Mouse (Mus musculus) skeletal muscle tissue, adult 2 months (tissue): ENCODE results near the gene Gpr19.

Source experiments
- DNase-seq: peaks from one replicate; pipeline ENCODE4 v3.0.0-alpha.2; 2012; ENCODE audit warnings: low read depth, low spot score

The Gpr19 gene

DNA sequence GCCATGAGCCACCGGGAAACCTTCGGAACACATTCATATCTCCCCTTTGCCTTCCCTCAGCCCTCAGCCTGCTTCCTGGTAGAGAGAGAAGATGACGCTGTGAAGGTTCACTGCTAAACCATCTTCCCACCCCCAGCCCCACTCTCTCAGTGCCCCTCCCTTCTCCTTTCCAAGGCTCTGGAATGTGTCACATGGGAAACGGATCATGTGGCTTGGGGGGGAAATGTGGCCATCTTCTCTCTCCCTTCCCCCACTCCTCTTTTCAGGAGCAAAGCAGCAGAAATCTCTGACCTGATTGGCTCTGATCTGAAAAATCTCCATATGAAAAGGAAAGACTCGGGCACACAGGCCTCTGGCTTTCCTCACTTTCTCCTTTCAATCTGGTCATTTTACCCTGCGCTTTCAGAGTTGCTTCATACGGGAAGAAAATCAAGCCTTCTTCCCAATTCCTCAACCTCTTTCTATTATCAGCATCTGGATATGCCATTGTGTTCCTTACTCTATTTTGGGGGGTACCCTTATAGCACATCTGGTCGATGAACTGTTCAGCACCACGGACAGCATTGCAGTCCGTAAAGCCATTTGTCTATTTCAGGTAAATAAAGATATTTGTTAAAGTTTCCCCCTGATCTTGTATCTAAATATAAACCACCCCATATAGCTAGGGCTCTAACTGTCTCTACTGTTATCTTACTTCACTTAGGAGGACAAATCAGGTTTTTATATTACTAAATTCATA is 10.5 kb downstream of the Gpr19 start:
- no peak for DNase-seq

DNA sequence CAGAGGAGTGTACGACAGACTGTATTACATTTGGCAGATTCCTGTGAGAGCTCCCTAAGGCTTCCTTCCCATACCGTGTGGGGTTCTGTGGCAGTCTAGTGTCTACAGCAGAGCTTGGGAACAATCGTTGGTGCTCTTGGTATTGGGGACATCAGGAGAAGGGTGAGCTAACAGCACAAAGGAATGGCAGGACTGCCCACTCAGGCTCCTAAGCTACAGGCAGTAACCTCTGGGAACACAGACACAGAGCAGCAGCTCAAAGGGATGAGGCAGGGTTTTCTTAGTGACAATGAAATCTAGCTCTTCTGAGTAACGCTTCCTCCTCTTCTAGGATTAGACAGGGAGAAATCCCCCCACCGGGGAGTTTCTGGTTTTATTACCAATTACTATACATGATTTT is 11.4 kb downstream of the Gpr19 start:
- no peak for DNase-seq

DNA sequence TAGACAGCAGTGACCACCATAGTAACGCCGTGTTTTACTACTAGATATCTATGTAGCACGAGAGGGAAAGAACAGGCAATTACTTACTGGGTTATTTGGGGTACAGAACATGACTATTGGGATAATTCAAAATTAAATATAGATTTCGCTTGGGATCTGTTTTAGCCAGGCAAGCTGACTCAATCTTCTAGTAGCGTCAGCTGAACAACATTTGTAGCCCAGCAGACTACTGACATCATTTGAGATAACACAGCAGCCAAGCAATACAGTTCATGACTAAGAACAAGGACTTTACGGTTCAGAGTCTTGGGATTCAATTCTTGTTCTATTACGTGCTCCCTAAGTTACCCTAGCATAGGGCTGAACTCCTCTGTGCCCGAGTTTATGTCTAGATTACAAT is 11.9 kb downstream of the Gpr19 start:
- DNase-seq, result no peak

DNA sequence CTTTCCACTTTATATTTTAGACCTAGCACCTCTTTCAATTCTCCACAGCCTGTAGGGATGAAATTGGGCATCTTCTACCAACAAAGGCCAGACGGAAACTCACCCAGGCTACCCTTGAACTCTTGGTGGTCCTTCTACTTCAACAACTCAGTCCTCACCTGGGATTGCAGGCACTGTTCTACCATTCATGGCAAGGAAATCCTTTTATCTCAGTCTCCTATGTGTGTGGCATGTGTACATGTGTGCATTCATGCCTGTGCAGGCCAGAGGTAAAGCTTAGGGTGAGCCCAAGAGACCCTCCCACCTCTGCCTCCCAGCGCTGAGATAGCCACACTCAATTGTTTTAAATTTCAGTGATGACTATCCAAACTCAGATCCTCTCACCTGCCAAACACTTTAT is 12.9 kb downstream of the Gpr19 start:
- no peak for DNase-seq

DNA sequence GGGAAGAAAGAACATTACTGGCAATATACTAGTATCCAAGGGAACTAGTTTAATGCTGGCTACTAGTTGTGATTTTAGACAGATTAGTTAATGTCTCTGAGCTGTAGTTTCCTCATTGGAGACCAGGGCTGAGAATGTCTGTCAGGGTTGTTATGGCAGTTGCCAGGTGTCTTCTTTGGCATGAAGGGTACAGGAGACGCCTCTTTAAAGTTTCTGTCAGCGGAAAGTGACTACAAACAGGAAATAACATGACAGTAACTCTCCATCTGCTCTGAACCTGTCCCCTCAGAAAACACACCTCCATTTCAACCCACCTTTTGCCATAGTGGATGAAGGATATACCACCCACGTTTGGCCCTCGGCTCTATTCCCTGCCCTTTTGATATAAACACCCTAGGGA is 14.7 kb downstream of the Gpr19 start:
- DNase-seq, result no peak

DNA sequence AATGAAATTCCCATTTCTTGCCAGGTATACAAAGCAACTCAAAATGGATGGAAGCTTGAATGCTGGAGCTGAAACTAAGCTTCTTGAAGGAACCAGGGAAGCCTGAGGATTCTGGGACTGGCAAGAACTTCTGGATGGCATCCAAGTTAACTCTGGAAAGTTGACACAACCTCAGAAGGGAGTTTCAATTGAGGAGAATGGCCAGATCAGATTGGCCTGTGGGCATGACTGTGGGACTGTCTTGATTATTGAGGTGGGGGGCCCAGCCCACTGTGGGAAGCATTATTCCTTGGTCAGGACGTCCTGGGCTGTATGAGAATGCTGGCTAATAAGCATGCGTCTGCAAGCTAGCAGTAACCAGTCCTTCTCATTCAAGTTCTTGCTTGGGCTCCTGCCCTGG is 18.3 kb downstream of the Gpr19 start:
- no peak for DNase-seq

DNA sequence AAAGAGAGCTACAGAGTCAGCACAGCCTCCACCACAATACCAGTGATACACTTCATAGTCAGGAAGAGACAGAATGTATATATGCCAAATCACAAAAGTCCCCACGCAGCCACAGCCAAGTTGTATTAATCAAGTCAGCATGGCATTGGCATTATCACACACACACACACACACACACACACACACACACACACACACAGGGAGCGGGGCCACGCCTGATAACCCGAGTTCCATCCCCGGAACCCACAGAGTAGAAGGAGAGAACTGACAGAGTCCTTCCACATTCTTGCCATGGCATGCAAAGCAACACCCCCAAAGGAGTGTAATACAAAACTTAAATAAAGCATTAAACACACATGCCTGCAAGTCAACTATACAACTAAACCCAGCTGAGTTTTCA is 18.8 kb downstream of the Gpr19 start:
- DNase-seq, result no peak

DNA sequence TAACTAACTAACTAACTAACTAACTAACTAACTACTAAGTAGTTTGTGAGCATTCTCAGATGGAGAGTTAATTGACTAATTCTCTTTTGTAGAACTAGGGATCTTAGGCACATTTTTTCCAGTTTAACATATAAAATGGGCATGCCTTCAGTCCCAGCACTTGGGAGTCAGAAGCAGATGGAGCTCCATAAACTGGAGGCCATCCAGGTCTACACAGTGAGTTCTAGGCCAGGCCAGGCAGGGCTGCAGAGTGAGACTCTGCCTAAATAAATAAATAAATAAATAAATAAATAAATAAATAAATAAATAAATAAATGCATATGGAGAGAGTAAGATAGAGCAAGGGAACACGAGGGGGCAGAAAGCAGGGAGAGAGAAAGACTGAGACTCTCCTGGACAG is 20.5 kb downstream of the Gpr19 start:
- DNase-seq, result no peak

DNA sequence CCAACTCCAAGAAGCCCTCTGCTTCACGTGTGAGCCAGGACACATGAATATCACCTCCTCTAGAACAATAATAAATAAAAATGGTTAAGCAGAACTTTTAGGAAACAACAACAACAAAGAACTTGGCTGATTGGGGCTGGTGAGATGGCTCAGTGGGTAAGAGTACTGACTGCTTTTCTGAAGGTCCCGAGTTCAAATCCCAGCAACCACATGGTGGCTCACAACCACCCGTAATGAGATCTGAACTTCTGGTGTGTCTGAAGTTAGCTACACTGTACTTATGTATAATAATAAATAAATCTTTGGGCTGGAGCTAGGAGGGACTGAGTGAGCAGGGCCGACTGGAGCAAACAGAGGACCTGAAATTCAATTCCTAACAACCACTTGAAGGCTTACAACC is 21.1 kb downstream of the Gpr19 start:
- no peak for DNase-seq

DNA sequence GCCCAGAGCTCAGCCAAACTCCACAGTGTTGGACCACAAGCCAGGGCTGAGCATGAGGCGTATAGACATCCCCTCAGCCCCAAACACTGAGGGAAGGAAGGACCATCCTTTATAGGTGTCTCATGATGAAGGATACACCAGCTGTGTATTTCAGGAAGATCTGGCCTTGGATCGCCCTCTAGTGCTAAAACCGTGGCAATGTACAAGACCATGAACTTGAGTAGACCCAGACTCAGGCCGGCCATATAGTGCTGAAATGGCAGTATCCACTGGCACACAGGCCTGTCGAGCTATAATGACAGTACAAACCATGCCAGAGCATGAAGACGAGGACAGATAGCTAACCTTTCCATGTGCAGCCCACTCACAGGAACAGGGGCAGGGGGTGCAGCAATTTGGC is 21.6 kb downstream of the Gpr19 start:
- DNase-seq, result no peak

DNA sequence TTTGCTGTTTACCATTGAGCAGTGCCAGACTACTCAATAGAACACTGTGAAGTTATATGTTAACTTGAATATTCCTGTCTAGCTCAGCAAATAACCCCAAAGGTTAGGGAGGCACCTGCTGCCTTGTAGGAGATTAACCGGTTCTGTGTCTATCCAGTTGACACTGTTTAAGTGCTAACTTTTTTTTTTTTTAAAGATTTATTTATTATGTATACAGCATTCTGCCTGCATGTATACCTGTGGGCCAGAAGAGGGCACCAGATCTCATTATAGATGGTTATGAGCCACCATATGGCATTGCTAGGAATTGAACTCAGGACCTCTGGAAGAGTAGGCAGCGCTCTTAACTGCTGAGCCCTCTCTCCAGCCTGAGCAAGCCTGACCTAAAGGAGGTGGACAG is 25.4 kb downstream of the Gpr19 start:
- no peak for DNase-seq

DNA sequence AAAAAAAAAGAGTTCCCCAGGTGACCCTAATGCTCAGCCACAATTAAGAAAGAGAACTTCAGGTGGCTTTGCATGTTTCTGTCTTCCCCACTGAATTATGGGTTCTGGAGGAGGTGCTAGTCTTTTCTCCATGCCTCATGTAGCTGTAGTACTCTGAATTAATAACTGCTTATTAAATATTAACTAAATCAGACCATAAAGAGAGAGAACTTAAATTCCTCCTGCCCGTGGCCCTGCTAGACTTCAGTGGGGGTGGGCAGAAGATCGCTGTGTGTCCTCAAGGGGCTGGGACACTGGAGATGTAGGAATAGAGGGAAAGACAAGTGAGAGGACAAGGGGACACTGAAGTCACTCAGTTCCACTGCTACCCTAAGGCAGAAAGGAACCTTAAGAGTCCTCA is 26.1 kb downstream of the Gpr19 start:
- no peak for DNase-seq

DNA sequence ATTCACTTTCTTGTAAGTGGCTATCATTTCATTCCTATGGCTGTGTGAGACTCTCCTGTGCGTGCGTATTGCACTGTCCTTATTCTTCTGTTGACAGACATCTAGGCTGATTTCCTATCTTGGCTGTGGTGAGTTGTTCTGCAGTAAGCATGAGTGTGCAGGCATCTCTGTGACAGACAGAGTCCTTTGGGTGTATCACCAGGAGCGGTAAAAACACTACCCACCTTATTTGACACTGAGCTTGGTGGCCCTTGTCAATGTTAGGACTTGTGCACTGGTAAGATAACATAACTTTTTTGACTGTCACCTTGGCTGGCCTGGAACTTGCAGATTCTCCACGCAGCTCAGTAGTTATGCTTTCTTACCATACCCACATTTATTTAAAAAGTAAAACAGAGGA is 27.5 kb downstream of the Gpr19 start:
- DNase-seq, result no peak

DNA sequence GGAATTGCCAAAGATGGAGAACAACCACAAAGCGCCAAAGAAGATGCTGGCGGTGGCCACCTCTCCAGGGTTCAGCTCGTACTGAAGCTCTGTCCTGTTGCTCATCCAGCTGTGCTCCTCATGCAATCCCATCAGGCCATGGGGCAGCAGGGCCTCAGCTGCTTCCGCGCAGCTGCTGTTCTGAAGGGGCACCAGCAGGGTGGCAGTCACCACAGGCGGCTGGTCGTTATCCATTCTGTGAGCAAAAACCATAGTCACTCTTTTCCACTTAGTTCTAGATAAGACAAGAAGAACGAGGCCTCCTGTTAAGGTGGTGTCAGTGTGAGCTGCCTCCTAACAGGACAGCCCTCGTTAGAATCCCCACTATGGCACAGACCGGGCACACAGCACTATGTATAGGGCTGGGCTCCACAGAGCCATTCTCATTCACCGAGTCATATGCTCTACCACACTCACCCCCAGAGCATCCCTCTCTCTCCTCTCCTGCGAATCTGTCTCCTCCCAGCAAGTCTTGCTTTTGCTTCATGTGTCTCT is 28.1 kb downstream of the Gpr19 start:
- DNase-seq, result no peak

DNA sequence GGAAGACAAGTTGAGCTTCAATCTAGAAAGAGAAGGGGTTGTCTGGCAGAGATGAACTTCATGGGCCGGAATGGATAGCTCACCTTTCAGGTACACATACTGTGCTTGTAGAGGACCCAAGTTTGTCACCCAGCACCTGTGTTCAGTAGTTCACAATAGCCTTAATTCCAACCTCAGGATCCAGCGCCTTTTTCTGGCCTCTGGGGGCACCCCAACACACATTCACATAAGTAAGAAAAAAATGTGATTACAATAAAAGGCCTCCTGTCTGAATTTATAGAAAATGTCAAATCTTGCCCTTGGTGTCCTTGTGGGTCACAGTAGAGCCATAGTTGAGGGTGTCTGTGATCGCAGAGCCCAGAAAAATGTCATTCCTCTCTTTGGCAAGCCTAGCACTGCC is 31.1 kb downstream of the Gpr19 start:
- DNase-seq, result no peak

DNA sequence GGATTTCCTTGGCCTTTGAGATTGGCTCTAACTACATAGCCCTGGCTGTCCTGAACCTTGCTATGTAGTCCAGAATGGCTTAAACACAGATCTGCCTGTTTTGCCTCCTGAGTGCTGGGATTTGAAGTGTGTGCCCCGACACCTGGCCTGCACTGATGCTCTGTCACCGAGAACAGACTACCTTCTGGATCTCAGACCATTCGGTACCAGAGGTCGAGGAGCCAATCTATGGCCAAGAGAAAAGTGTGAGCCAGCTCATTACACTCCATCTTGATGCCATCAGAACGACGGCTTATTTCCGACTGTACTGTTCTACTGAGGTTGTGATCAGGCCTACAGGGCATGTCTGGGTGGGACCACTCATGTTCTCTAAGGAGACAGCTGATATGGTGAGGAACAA is 32.3 kb downstream of the Gpr19 start:
- no peak for DNase-seq

DNA sequence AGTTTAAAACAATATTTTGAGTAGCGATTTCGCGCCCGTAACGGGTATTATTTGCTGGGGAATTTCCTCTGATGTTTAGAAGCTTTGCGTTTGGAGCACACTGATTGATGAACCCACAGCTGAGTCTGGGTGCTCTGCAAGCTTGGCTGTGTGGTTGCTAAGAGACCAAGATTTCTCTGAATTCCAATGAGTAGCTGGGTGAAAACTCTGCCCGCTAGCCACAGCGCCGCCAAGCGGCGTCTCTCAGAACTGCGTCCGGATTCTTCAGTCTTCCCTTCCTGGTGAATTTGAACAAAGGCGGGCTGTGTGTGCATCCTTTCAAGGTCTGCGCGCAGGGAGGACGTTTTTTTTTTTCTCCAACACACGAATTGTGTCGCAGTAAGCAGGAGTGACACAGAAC is 35.2 kb downstream of the Gpr19 start:
- DNase-seq, result peak; percentile 77

DNA sequence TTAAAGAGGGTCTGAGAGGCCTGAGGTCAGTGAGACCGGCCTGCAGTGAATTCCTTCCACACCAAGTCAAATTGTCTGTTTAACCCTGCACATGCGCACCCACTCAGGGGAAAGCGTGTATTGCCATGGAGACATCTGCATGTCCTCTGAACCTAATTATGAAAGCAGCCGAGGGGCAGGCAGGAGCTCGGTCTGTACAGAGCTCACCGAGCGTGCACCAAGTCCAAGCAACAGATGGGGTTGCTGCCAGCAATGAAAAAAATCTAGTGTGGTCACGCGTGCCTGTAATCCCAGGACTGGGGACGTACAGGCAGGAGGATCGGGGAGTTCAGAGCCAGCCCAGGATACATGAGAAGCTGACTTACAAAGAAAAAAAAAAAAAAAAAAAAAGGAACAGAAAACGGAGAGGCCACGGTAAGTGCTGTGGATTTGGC is 35.7 kb downstream of the Gpr19 start:
- peak; percentile 10 for DNase-seq

DNA sequence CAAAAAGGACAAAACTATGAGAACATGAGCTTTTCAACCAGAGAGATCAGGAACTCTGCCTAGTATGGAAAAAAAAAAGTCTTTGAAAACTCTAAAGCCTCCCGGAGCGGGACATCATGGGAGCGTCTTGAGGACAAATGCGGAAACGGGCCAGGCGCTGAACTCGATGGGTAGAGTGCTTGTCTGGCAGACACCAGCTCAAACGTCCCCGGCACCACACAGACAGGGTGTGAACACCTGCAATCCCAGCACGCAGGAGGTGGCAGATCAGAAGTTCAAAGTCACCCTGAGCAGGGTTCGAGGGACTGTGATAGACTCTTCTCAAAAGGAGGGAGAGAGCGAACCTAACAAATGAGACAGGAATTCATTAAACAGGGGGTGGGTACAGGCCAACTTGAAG is 37.0 kb downstream of the Gpr19 start:
- DNase-seq, result no peak

DNA sequence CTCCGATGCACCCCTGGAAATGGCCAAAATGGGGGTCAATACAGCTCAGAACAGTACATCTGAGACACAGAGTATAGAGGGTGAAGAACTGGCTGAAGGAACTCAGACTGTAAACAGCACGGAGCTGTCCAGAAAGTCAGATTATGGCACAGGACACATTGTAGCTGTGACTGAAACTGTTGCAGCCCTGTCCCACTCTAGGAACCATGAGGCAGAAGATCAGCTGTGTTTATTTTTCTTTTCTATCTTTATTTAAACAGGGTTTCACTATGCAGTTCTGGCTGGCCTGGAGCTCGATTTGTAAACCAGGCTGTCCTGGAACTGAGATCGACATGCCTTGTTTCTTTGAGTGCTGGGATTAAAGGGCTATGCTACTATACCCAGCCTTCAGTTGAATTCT is 38.1 kb downstream of the Gpr19 start:
- no peak for DNase-seq

DNA sequence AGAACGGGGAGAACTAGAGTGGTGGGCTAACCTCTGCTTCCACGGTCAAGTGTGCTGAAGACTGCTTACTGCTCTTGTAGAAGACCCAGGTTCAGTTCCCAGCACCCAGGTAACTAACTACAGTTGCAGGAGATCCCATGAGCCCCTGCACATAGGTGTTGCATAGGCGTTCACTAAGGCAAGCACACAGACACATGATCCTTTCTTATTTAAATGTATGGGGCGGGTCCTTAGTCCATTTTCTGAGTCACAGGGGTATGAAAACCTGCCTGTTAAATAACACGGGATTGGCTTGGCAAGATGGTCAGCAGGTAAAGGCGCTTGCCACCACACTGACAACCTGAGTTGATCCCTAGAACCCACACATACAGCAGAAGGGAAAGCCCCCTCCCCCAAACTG is 39.4 kb downstream of the Gpr19 start:
- no peak for DNase-seq

DNA sequence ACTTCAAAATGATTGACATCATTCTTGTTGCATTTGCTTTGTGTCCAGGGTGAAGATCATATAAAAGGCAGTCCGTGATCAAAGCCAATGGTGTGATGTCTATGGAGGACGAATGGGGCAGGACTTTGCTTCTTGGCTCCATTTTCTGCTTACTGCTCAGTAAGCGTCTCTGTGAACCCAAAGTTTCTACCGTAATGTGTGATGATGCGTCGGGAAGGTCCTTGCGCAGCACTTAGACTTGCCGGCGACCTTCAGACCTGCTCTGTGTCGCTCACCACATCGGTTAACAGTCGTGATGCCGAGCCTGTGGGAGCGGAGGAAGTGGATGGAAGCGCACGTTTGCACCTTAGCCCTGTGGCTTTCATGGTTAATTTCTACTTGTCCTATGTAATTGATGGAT is 42.5 kb downstream of the Gpr19 start:
- DNase-seq, result no peak

DNA sequence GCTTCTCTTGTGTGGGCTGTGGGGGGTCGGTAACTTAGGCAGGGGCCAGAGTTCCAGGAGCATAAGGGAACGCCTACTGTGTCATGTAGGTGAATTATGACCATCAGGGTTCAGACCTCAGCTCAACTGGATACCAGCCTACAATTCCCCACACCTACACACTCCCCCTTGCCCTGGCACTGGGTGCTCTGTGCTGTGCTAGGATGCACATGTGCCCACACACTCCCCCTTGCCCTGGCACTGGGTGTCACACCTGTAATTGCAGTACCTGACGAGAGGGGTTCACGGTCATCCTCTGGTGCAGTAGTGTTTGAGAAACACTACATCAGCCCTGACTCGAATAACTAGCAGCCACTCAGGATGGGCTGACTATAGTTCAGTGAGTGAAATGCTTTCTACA is 43.6 kb downstream of the Gpr19 start:
- DNase-seq, result no peak

DNA sequence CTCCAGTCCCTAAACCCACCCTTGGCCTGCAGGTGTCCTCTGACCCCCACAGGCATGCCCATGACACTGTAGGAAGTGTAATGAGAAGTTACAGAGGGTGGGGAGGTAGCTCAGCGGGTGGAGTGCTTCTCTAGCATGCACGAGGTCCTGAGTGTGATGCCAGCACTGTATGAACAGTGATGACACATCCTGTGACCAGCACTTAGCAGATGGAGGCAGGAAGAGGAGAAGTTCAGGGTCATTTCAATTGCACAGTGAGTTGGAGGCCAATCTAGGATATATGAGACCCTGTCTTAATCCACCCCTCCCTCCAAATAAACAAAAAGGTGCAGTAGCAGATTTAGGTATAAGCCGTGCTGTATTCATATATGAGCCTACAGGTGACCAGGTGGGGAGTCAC is 48.4 kb downstream of the Gpr19 start:
- no peak for DNase-seq
